Mouse (Mus musculus): ENCODE measurements around the gene Schip1. TPM values are rescaled to one million over a fixed set of nuclear protein-coding genes. Genes with fewer than 3 reads are reported as not detected.

Gene Schip1
- total RNA-seq, 2 experiments from 2014 or later, result 2.6 TPM

DNA sequence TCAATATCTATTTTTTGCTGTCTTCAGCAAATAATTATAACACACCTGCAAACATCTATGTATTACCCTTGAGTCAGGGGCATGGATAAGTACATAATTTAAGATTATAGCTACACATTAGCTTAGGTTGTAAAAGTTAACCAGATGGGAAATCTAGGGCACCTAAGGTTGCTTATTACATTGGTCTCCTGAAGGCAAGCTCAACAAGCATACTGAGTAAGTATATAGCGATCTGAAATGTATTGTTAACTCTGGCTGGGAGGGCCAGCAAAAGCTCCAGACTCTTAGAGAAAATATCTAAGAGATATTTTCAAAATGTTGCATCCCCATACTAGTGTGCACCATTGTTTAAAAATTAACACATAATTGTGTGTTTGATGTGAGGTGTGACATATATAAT is 603.2 kb downstream of the Schip1 start:
- ATAC-seq (replicated peaks; ENCODE audit: low FRiP score, low TSS enrichment, poor library complexity, severe bottlenecking), result no peak

DNA sequence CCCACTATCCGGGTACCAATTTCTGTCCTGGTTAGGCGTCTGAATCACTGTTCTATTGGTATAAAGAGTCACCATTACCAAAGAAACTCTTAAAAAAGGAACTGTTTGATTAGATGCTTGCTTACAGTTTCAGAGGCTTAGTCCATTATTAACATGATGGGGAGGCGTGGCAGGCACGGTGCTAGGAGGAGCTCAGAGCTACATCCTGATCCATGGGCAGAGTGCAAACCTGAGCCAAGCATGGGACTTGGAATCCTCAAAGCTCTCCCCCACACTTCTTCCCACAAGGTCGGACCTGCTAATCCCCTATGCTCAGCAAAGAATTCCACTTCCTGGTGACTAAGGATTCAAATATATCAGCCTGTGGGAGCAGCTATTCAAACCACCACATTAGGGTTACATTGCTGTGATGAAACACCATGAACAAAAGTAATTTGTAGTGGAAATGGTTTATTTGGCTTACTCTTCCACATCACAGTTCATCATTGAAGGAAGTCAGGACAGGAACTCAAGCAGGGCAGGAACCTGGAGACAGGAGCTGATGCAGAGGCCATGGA is 604.9 kb downstream of the Schip1 start:
- no peak for ATAC-seq (replicated peaks; ENCODE audit: low FRiP score, low TSS enrichment, poor library complexity, severe bottlenecking)

DNA sequence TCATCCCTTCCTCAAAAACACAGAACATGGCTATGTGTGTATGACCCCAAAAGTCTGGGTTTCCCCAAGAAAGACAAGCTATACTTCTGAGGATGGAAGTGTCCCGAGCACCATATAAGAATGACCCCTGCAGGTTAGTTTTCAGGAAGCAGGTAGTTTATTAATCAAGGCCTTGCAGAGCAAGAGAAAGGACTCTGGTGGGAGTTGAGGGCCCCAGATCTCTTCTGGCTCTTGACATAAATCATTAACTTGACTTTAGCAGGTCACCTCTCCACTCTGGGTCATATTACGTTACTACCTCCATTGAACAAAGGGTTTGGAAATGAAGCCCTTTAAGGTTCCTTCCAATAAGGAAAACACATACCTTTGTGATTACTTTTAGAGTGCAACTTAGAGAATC is 610.1 kb downstream of the Schip1 start:
- no peak for ATAC-seq (replicated peaks; ENCODE audit: low FRiP score, low TSS enrichment, poor library complexity, severe bottlenecking)

DNA sequence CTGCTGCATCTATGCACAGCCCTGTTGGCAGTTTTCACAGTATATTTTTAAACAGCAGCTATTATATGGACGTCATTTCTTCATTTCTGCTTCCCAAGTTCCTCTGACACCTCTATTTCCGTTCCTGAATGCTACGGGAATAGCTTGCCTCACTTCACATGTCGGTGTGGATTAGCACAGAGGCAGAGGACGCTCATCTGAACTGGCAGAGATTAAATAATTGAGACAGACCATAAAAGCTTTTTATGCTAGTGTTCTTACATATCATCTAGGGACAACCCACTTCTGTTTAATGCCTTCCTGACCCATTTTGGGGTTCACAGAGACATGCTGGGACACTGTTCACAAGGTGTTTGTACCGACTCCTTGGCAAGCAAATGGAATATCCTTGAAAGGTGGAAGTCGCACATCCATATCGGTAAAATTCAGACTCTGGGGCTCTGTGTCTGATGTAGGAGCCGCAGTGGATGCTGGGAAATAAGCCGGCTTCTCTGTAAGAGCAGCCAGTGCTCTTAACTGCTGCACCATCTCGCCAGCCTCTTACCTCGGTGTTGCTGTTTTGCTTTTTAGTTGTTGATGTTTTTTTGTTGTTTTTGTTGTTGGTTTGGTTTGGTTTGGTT is 610.7 kb downstream of the Schip1 start:
- ATAC-seq (replicated peaks; ENCODE audit: low FRiP score, low TSS enrichment, poor library complexity, severe bottlenecking), result no peak

Other genes starting within 250 kb of the Schip1 start
- gene Iqcj, start 172.6 kb upstream of the Schip1 start, total RNA-seq (2014; fragmentation: Nextera tagmentation), result not detected in 2 replicates
- not detected in 2 replicates for gene Iqcj, start 172.6 kb upstream of the Schip1 start, total RNA-seq (2017)
- not detected in 2 replicates for gene Iqschfp, start 172.6 kb upstream of the Schip1 start, total RNA-seq (2014; fragmentation: Nextera tagmentation)
- not detected in 2 replicates for gene Iqschfp, start 172.6 kb upstream of the Schip1 start, total RNA-seq (2017)